Mouse (Mus musculus) thymus, postnatal 25 days (tissue): ENCODE results near the gene Man2a2.

Experiments
- DNase-seq: peaks from one replicate; pipeline ENCODE4 v3.0.0; 2022

Gene Man2a2

GRCm38 (mm10) chr7:80368635-80369421, 2.3 kb downstream of the Man2a2 start:
- peak; percentile 35 for DNase-seq

- no peak for DNase-seq
Measured at GRCm38 (mm10) chr7:80368009-80368408, 3.2 kb downstream of the Man2a2 start.

GRCm38 (mm10) chr7:80367232-80367631, 3.9 kb downstream of the Man2a2 start:
- no peak for DNase-seq

- DNase-seq, result no peak
Measured at GRCm38 (mm10) chr7:80365759-80366158, 5.4 kb downstream of the Man2a2 start.

- DNase-seq, result no peak
Measured at GRCm38 (mm10) chr7:80360435-80360834, 10.7 kb downstream of the Man2a2 start.

GRCm38 (mm10) chr7:80358039-80358438, 13.1 kb downstream of the Man2a2 start:
- no peak for DNase-seq

- no peak for DNase-seq
Measured at GRCm38 (mm10) chr7:80357156-80357555, 14.0 kb downstream of the Man2a2 start.

GRCm38 (mm10) chr7:80356351-80356750, 14.8 kb downstream of the Man2a2 start:
- DNase-seq, result no peak

GRCm38 (mm10) chr7:80352920-80353319, 18.3 kb downstream of the Man2a2 start:
- DNase-seq, result no peak

- DNase-seq, result no peak
Measured at GRCm38 (mm10) chr7:80350808-80351207, 20.4 kb downstream of the Man2a2 start.

GRCm38 (mm10) chr7:80347670-80348586, 23.2 kb downstream of the Man2a2 start:
- DNase-seq, result no peak

GRCm38 (mm10) chr7:80346830-80347229, 24.3 kb downstream of the Man2a2 start:
- DNase-seq, result no peak

- no peak for DNase-seq
Measured at GRCm38 (mm10) chr7:80346173-80346572, 25.0 kb downstream of the Man2a2 start.

- no peak for DNase-seq
Measured at GRCm38 (mm10) chr7:80343270-80344018, 27.7 kb downstream of the Man2a2 start.

- DNase-seq, result peak; percentile 97
Measured at GRCm38 (mm10) chr7:80342858-80343257, 28.3 kb downstream of the Man2a2 start, which contains the start of gene Hddc3. Hddc3 (plus strand) TSS chr7:80343104.

- DNase-seq, result no peak
Measured at GRCm38 (mm10) chr7:80341793-80342192, 29.4 kb downstream of the Man2a2 start.

GRCm38 (mm10) chr7:80340793-80341192, 30.4 kb downstream of the Man2a2 start, which contains the start of gene Unc45a:
Unc45a (minus strand) TSS chr7:80341005.
- peak; percentile 85 for DNase-seq

- DNase-seq, result peak; percentile 99
Measured at GRCm38 (mm10) chr7:80339793-80340628, 31.2 kb downstream of the Man2a2 start.

GRCm38 (mm10) chr7:80339371-80339770, 31.8 kb downstream of the Man2a2 start:
- peak; percentile 45 for DNase-seq

GRCm38 (mm10) chr7:80336932-80337331, 34.2 kb downstream of the Man2a2 start:
- DNase-seq, result no peak

- no peak for DNase-seq
Measured at GRCm38 (mm10) chr7:80334848-80335247, 36.3 kb downstream of the Man2a2 start.

GRCm38 (mm10) chr7:80331433-80331832, 39.7 kb downstream of the Man2a2 start:
- DNase-seq, result no peak
